Mouse (Mus musculus): ENCODE measurements around the gene Cers6. TPM values are rescaled to one million over a fixed set of nuclear protein-coding genes. Genes with fewer than 3 reads are reported as not detected.
A peak's percentile ranks its signal among the peaks of the same experiment; 100 is the strongest.

The Cers6 gene
- polyA plus RNA-seq, 1 experiment: 78.2 TPM

GRCm38 (mm10) chr2:68879071-68879651 lies 17.9 kb downstream of the Cers6 start:
- Histone ChIP-seq H3K27ac (ENCODE audit: insufficient read depth, low read length) (no peak overlapping the region), H3K4me3 (ENCODE audit: insufficient read depth, low read length) (no peak overlapping the region), H3K4me1 (ENCODE audit: control insufficient read depth, insufficient read depth, low read length) (peaks cover 4% of the 10 kb centered on the region; the same call in 1 of the 2 replicates)
- TF ChIP-seq CTCF (IDR thresholded peaks at IDR 0.05; ENCODE audit: borderline replicate concordance, insufficient read depth, low read length) (no peak), POLR2A (IDR thresholded peaks at IDR 0.05; ENCODE audit: low read depth, low read length) (no peak)

- H3K4me1 ChIP-seq (ENCODE audit: control insufficient read depth, insufficient read depth, low read length): peaks cover 26% of the 10 kb centered on the region
- no peak overlapping the region for H3K4me3 ChIP-seq (ENCODE audit: insufficient read depth, low read length)
- no peak for TF ChIP-seq CTCF (IDR thresholded peaks at IDR 0.05; ENCODE audit: borderline replicate concordance, insufficient read depth, low read length)
- TF ChIP-seq POLR2A (IDR thresholded peaks at IDR 0.05; ENCODE audit: low read depth, low read length): no peak
- H3K27ac ChIP-seq (ENCODE audit: insufficient read depth, low read length): peak overlapping the region; percentile 32
Measured at GRCm38 (mm10) chr2:68884573-68884972, 23.3 kb downstream of the Cers6 start.

GRCm38 (mm10) chr2:68885206-68885605 lies 24.0 kb downstream of the Cers6 start:
- Histone ChIP-seq H3K4me1 (ENCODE audit: control insufficient read depth, insufficient read depth, low read length) (peaks cover 26% of the 10 kb centered on the region), H3K27ac (ENCODE audit: insufficient read depth, low read length) (peak overlapping the region; percentile 32), H3K4me3 (ENCODE audit: insufficient read depth, low read length) (no peak overlapping the region)
- TF ChIP-seq CTCF (IDR thresholded peaks at IDR 0.05; ENCODE audit: borderline replicate concordance, insufficient read depth, low read length) (no peak), POLR2A (IDR thresholded peaks at IDR 0.05; ENCODE audit: low read depth, low read length) (no peak)

GRCm38 (mm10) chr2:68885766-68886496 lies 24.7 kb downstream of the Cers6 start:
- Histone ChIP-seq H3K27ac (ENCODE audit: insufficient read depth, low read length) (peak overlapping the region; percentile 32), H3K4me3 (ENCODE audit: insufficient read depth, low read length) (no peak overlapping the region)
- no peak for TF ChIP-seq POLR2A (IDR thresholded peaks at IDR 0.05; ENCODE audit: low read depth, low read length)

GRCm38 (mm10) chr2:68886661-68887060 lies 25.4 kb downstream of the Cers6 start:
- peak overlapping the region; percentile 32 for H3K27ac ChIP-seq (ENCODE audit: insufficient read depth, low read length)
- TF ChIP-seq POLR2A (IDR thresholded peaks at IDR 0.05; ENCODE audit: low read depth, low read length) (no peak), CTCF (IDR thresholded peaks at IDR 0.05; ENCODE audit: borderline replicate concordance, insufficient read depth, low read length) (no peak)
- H3K4me1 ChIP-seq (ENCODE audit: control insufficient read depth, insufficient read depth, low read length): peaks cover 26% of the 10 kb centered on the region
- H3K4me3 ChIP-seq (ENCODE audit: insufficient read depth, low read length): no peak overlapping the region

More at GRCm38 (mm10) chr2:68885766-68886496, 24.7 kb downstream of the Cers6 start:
- peaks cover 26% of the 10 kb centered on the region for H3K4me1 ChIP-seq (ENCODE audit: control insufficient read depth, insufficient read depth, low read length)

- Histone ChIP-seq H3K27ac (ENCODE audit: insufficient read depth, low read length) (peak overlapping the region; percentile 42; the same call in 1 of the 2 replicates), H3K4me1 (ENCODE audit: control insufficient read depth, insufficient read depth, low read length) (peaks cover 26% of the 10 kb centered on the region), H3K4me3 (ENCODE audit: insufficient read depth, low read length) (no peak overlapping the region)
- TF ChIP-seq CTCF (IDR thresholded peaks at IDR 0.05; ENCODE audit: borderline replicate concordance, insufficient read depth, low read length): no peak
- no peak for TF ChIP-seq POLR2A (IDR thresholded peaks at IDR 0.05; ENCODE audit: low read depth, low read length)
Measured at GRCm38 (mm10) chr2:68888094-68888705, 27.0 kb downstream of the Cers6 start.

- Histone ChIP-seq H3K27ac (ENCODE audit: insufficient read depth, low read length) (no peak overlapping the region), H3K4me1 (ENCODE audit: control insufficient read depth, insufficient read depth, low read length) (peaks cover 23% of the 10 kb centered on the region), H3K4me3 (ENCODE audit: insufficient read depth, low read length) (no peak overlapping the region)
- no peak for TF ChIP-seq POLR2A (IDR thresholded peaks at IDR 0.05; ENCODE audit: low read depth, low read length)
- no peak for TF ChIP-seq CTCF (IDR thresholded peaks at IDR 0.05; ENCODE audit: borderline replicate concordance, insufficient read depth, low read length)
Measured at GRCm38 (mm10) chr2:68889661-68890170, 28.5 kb downstream of the Cers6 start.

GRCm38 (mm10) chr2:68892476-68892875 lies 31.2 kb downstream of the Cers6 start:
- TF ChIP-seq CTCF (IDR thresholded peaks at IDR 0.05; ENCODE audit: borderline replicate concordance, insufficient read depth, low read length) (no peak), POLR2A (IDR thresholded peaks at IDR 0.05; ENCODE audit: low read depth, low read length) (no peak)
- Histone ChIP-seq H3K4me1 (ENCODE audit: control insufficient read depth, insufficient read depth, low read length) (peaks cover 5% of the 10 kb centered on the region), H3K27ac (ENCODE audit: insufficient read depth, low read length) (no peak overlapping the region), H3K4me3 (ENCODE audit: insufficient read depth, low read length) (no peak overlapping the region)

- H3K4me3 ChIP-seq (ENCODE audit: insufficient read depth, low read length): no peak overlapping the region
- no peak overlapping the region for H3K27ac ChIP-seq (ENCODE audit: insufficient read depth, low read length)
- TF ChIP-seq CTCF (IDR thresholded peaks at IDR 0.05; ENCODE audit: borderline replicate concordance, insufficient read depth, low read length) (no peak), POLR2A (IDR thresholded peaks at IDR 0.05; ENCODE audit: low read depth, low read length) (no peak)
- peaks cover 2% of the 10 kb centered on the region for H3K4me1 ChIP-seq (ENCODE audit: control insufficient read depth, insufficient read depth, low read length)
Measured at GRCm38 (mm10) chr2:68895044-68895764, 34.0 kb downstream of the Cers6 start.
